Mouse (Mus musculus) liver, postnatal 0 days (tissue): ENCODE measurements around the gene Nolc1. TPM values are rescaled to one million over a fixed set of nuclear protein-coding genes. Genes with fewer than 3 reads are reported as not detected.

Experiments
- ATAC-seq: fragments of 200-750 bp; cut with Nextera tagmentation; 2 replicates; pipeline ENCODE4 v1.8.0; 2017; ENCODE audit warnings: mild to moderate bottlenecking, moderate library complexity
- DNase-seq: peaks from one replicate; pipeline ENCODE4 v3.0.0-alpha.2; 2016
- H3K27ac ChIP-seq: fragments of 300-500 bp; sonication (generic); 2 replicates; pipeline ENCODE4 v1.5.1; 2014; ENCODE audit warnings: antibody characterized with exemption, moderate library complexity, mild to moderate bottlenecking, low read depth
- H3K27me3 ChIP-seq: fragments of 300-500 bp; sonication (generic); 2 replicates; pipeline ENCODE4 v1.6.1; 2014; ENCODE audit warnings: low read length, control low read depth, mixed read lengths; ENCODE audit not compliant: insufficient read depth
- H3K36me3 ChIP-seq: fragments of 300-500 bp; sonication (generic); replicated peaks from 2 replicates; pipeline ENCODE4 v1.6.1; 2014; ENCODE audit warnings: mild to moderate bottlenecking, control low read depth, low read length, moderate library complexity, mixed read lengths; ENCODE audit not compliant: insufficient read depth
- H3K4me1 ChIP-seq: fragments of 300-500 bp; sonication (generic); 2 replicates; pipeline ENCODE4 v1.6.1; 2014; ENCODE audit warnings: antibody characterized with exemption, mild to moderate bottlenecking, control low read depth; ENCODE audit not compliant: insufficient read depth
- H3K4me2 ChIP-seq: fragments of 300-500 bp; sonication (generic); 2 replicates; pipeline ENCODE4 v1.6.1; 2014; ENCODE audit warnings: low read depth, mild to moderate bottlenecking, low read length, moderate library complexity, mixed read lengths
- H3K4me3 ChIP-seq: fragments of 300-500 bp; sonication (generic); 2 replicates; pipeline ENCODE4 v1.5.1; 2014; ENCODE audit warnings: low read depth, low read length
- H3K9ac ChIP-seq: fragments of 300-500 bp; sonication (generic); replicated peaks from 2 replicates; pipeline ENCODE4 v1.6.1; 2014; ENCODE audit warnings: mild to moderate bottlenecking, moderate library complexity
- H3K9me3 ChIP-seq: fragments of 300-500 bp; sonication (generic); 2 replicates; pipeline ENCODE4 v1.6.1; 2016; ENCODE audit warnings: mild to moderate bottlenecking, control low read depth, low read length, mixed read lengths
- CTCF ChIP-seq: sonication (generic); IDR thresholded peaks from 2 replicates; pipeline ENCODE4 v1.5.1; 2016; ENCODE audit warnings: antibody characterized with exemption, low read depth
- EP300 ChIP-seq: IDR thresholded peaks from 2 replicates; pipeline ENCODE4 v1.6.1; 2016; ENCODE audit warnings: antibody characterized with exemption, low read depth, mild to moderate bottlenecking
- WGBS: fragments of 180-500 bp; shearing (Covaris S2); extraction: QIAGEN DNeasy Blood & Tissue Kit; methylation state at CpG from one replicate; pipeline ENCODE4 v1.1.7; 2014; ENCODE audit not compliant: insufficient replicate concordance; 5-methylcytosine and 5-hydroxymethylcytosine counted together
- polyA plus RNA-seq: library from polyadenylated mRNA; unstranded; fragments of >200 nt; fragmentation: Nextera tagmentation; extraction: Ambion mirVana; gene quantifications from 2 replicates; pipeline ENCODE4 v1.2.1, GENCODE M21; 2015

Nolc1 gene
- polyA plus RNA-seq, 1 experiment from 2014 or later = 26.9 TPM

DNA sequence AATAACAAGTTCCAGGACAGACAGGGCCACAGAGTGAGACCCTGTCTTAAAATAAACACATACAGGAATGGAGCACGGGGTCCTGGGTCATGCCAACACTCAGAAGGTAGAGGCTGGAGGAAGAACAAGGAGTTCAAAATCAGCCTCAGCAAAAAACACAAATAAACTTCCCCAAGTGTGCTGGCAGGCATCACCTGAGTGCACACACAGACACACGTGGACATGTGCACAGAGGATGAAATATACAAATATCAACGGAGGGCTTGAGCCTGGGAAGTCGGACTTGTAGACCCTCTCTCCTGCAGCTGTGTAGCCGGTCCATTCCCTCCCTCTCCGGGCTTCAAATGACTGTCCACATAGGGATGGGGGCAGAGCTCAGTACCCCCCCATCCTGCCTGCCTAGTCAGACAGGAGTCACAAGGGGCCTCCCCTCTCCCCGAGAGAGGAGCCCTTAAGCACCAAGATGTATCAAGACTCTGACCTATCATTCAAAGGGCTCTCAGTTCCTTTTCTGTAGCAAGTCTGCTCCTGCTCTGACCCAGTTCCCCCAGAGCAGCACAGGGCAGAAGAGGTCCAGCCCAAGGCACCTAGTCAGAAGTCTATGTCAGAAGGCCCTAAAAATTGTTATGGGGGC lies 34.2 kb upstream of the Nolc1 start:
- Histone ChIP-seq H3K4me2 (peak overlapping the region; percentile 95), H3K9ac (peak overlapping the region; percentile 47), H3K27ac (peak overlapping the region; percentile 77), H3K4me1 (peaks cover 72% of the 10 kb centered on the region), H3K36me3 (peaks cover under 1% of the 10 kb centered on the region), H3K4me3 (peak overlapping the region; percentile 30), H3K27me3 (no peaks in the 10 kb centered on the region), H3K9me3 (no peaks in the 10 kb centered on the region)
- WGBS = 30% methylated on average over 7 of the region's 7 CpGs
- ATAC-seq (no peak), DNase-seq (no peak)
- TF ChIP-seq EP300 (no peak), CTCF (no peak)

DNA sequence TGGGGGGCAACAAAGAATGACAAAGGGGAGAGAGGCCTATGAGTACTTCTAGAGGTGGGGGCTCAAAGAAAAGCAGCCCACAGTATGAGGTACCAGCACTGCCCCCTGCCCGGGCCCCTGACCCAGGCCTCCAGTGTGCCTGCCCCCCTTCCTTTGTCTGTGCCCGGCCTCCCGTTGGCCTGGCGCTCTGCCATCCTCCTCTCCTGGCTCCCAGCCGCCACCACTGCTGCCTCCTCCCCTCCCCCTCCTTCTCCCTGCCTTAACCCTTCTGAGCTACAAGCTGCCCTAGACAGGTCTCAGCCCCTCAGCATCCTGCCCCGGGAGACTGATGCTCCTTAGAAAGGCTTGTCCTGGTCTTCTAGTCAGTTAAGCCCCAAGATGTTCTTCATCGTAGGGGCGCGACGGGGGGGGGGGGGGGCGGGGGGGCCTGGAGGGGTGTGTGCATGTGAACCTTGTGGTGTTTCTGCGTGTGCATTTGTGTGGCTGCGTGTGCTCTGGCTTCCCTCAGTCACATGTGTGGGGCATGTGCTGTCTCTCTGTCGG lies 33.7 kb upstream of the Nolc1 start:
- ATAC-seq (peak; percentile 31), DNase-seq (peak; percentile 88)
- no peaks in the 10 kb centered on the region for H3K9me3 ChIP-seq
- peaks cover 69% of the 10 kb centered on the region for H3K4me1 ChIP-seq
- no peaks in the 10 kb centered on the region for H3K27me3 ChIP-seq
- peak overlapping the region; percentile 47 for H3K9ac ChIP-seq
- H3K27ac ChIP-seq = peak overlapping the region; percentile 77
- TF ChIP-seq EP300 (no peak), CTCF (no peak)
- peak overlapping the region; percentile 30 for H3K4me3 ChIP-seq
- no peaks in the 10 kb centered on the region for H3K36me3 ChIP-seq
- 4% methylated on average over 10 of the region's 14 CpGs for WGBS
- H3K4me2 ChIP-seq = peak overlapping the region; percentile 95

DNA sequence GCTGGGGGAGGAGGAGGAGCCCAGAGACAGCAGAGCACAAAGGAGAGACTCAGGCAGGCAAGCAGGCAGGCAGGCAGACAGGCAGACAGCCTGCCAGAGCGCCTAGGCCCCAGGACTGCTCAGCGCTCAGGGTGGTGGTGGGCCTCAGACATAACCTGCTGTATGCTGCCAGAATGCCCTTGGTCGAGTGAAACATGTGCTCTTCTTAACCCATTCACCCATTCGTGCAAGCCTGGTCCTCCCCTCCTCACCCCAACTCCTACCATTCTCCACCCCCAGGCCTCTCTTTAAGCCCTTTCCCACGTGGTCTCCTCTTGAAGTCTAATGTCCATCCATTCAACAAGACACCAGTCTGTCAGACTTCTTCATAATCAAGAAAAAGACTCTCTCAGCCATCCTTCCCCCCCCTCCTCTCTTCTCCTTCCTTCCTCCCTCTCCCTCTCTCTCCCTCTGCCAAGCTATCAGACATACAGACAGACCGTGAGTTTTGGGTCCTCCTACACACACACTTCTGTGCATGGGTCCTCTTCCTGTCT lies 33.1 kb upstream of the Nolc1 start:
- peak overlapping the region; percentile 77 for H3K27ac ChIP-seq
- peak overlapping the region; percentile 47 for H3K9ac ChIP-seq
- WGBS = 6% methylated on average over 5 of the region's 6 CpGs
- peak overlapping the region; percentile 30 for H3K4me3 ChIP-seq
- H3K4me2 ChIP-seq = peak overlapping the region; percentile 95
- no peaks in the 10 kb centered on the region for H3K9me3 ChIP-seq
- peaks cover 64% of the 10 kb centered on the region for H3K4me1 ChIP-seq
- TF ChIP-seq CTCF = no peak
- no peak for TF ChIP-seq EP300
- ATAC-seq (peak; percentile 11), DNase-seq (peak; percentile 50)
- H3K27me3 ChIP-seq = no peaks in the 10 kb centered on the region
- H3K36me3 ChIP-seq = no peaks in the 10 kb centered on the region

DNA sequence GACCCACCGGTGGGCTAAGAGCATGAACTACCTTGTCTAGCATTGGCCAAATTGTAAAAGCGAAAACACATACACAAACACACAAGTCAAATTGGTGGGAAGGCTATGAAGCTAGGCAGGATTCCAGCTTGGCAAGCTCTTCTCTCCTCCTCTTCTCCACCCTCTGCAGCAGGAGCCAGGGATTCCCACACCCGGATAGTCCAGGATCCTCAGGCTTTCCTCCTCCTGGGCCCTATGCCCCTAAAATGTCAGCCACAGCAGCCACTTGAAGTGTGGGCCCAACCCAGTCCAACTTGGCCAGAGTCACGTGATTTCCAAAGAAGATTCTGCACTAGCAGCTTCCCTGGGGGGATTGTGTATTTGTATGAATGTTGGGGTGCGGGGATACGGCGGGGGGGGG lies 32.3 kb upstream of the Nolc1 start:
- H3K9ac ChIP-seq = peak overlapping the region; percentile 21; the same call in 1 of the 2 replicates
- H3K4me2 ChIP-seq = peak overlapping the region; percentile 95
- no peak for TF ChIP-seq EP300
- TF ChIP-seq CTCF = no peak
- WGBS = 44% methylated on average over 7 of the region's 7 CpGs
- DNase-seq = no peak
- H3K4me3 ChIP-seq = peak overlapping the region; percentile 81
- peaks cover 57% of the 10 kb centered on the region for H3K4me1 ChIP-seq
- H3K9me3 ChIP-seq = no peaks in the 10 kb centered on the region
- no peaks in the 10 kb centered on the region for H3K36me3 ChIP-seq
- peak overlapping the region; percentile 95 for H3K27ac ChIP-seq
- ATAC-seq = no peak
- no peaks in the 10 kb centered on the region for H3K27me3 ChIP-seq

DNA sequence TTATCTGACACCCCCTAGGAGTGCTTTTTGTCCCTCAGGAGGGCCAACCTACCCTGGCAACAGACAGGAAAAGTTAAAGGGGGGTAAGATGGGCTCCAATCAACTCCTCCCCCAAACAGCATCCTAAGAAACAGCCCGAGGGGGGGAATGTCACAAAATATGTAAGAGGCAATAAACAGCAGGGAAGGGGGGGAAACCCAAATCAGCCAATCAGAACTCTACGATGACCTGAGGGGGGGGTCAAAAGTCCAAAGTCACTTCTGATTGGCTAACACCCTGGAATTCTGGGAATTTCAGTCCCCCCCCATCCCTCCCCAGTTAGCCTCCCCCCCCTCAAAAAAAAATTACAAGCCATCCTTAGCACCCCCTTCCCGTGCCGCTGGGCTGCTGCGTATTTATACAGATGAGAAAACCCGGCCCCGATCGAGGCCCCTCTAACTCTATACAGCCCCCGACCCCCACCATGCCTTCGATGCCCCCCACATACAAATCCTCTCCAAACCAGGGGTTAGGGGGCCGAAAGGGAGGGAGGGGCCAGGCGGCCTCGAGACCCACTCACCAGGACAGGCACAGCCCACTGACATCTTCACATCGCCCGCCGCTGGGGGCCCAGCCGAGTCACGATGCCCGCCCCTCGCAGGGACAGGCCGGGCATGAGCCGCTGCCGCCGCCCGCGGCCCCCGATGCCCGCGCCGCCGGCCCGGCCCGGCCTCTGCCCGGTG lies 31.2 kb upstream of the Nolc1 start, which contains the start of gene Pprc1:
Gene Pprc1, plus strand, starts transcription at position 616 of the 722 bp plus-strand sequence.
- Histone ChIP-seq H3K4me2 (peak within 1 kb of the TSS; percentile 95), H3K9ac (peak within 1 kb of the TSS; percentile 92), H3K36me3 (no peaks in the 10 kb centered on the region), H3K27ac (peak within 1 kb of the TSS; percentile 95), H3K9me3 (no peaks in the 10 kb centered on the region), H3K4me1 (peaks cover 57% of the 10 kb centered on the region), H3K4me3 (peak within 1 kb of the TSS; percentile 81), H3K27me3 (no peaks in the 10 kb centered on the region)
- DNase-seq (peak; percentile 52), ATAC-seq (no peak)
- TF ChIP-seq EP300 = no peak
- TF ChIP-seq CTCF = no peak
- 2% methylated on average over 15 of the region's 34 CpGs for WGBS

DNA sequence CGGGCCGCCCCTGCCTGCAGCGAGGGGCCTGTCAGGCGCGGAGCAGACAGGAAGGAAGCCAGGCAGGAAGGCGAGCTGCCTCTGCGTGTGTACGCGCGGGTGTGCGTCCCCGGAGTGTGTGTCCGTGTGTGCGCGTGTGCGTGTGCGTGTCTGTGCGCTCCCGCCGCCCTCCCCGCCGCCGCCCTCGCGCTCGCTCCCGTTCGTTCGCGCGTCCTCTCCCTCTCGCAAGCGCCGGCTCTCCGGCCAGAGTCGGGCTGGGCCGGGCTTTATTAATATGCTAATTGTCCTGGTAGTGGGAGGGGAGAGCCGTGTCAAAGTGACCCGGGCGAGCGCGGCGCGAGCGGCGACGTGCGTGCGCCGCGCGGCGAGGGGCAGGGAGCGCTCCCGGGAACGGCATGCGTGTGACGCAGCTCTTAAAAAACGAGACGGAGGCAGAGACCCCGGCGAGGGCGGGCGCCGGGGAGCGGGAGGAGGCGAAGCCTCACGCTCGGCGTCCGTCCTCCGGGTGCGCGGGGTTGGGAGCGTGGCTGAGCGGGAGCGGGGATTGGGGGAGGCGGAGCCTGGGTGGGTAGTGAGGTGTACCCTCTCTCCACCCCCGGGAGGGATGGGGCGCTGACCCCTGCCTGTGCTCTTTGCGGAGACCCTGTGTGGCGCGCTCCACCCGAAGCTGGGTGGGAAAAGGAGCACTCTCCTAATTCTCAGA lies 30.5 kb upstream of the Nolc1 start, which contains the start of gene Ldb1:
Gene Ldb1, minus strand, starts transcription at position 222 of the 703 bp plus-strand sequence.
- under 1% methylated on average over 61 of the region's 84 CpGs for WGBS

More for the DNA sequence above, 30.5 kb upstream of the Nolc1 start, which contains the start of gene Ldb1:
- H3K4me1 ChIP-seq = peaks cover 52% of the 10 kb centered on the region
- peak within 1 kb of the TSS; percentile 81 for H3K4me3 ChIP-seq
- TF ChIP-seq EP300 = no peak
- no peak for TF ChIP-seq CTCF
- peak within 1 kb of the TSS; percentile 95 for H3K4me2 ChIP-seq
- peak within 1 kb of the TSS; percentile 92 for H3K9ac ChIP-seq
- peak; percentile 86 for DNase-seq
- H3K27me3 ChIP-seq = no peaks in the 10 kb centered on the region
- no peaks in the 10 kb centered on the region for H3K9me3 ChIP-seq
- H3K27ac ChIP-seq = peak within 1 kb of the TSS; percentile 95
- peak; percentile 74 for ATAC-seq
- H3K36me3 ChIP-seq = no peaks in the 10 kb centered on the region
